Mouse (Mus musculus) retina, postnatal 1 day (tissue): ENCODE results near the gene Fah.

ENCODE experiments used
- DNase-seq: peaks from one replicate; pipeline ENCODE4 v3.0.0-alpha.2; 2012

Gene Fah

DNA sequence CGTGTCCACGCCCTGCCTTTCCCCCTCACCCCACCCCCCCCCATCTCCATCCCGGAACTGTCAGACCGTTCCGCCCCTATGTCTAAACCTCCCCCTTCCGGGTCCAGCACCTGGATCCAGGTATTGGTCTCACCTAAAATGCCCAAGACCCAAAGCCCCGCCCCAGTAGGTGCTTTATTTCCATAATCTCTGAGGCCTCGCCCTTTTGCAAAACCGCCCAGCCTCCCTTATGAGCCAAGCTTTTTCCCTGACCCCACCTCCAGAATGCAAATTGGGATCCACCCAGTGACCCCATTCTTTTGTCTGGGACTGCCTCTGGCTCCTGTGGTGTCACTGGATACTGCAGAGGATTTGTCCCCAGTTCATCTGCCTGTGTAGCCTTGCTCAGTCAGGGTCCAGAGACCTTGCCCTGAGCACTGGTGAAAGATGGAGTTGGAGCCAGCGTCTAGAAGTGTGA lies at the start of gene Fah:
Gene Fah, minus strand, starts transcription at position 430 of the 457 bp plus-strand sequence.
- DNase-seq, result peak; percentile 93

DNA sequence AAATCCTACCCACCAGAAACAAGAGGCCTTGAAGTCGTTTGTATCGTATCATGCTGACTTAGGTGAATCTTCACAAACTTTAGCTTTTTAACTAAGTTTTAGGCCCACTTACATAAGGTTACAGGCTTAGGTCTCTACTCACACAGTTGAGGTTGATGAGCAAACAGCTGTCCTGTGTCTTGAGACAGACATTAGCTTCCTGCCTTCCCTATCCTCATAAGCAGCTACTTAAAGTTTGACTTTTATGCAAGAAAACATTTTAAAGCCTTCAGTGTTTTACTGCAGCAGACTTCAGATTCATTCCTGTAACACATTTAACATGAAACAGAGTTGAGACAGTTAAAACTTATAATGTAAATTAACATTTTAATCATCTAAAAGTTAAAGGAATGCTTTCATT lies 46.2 kb upstream of the Fah start:
- no peak for DNase-seq

DNA sequence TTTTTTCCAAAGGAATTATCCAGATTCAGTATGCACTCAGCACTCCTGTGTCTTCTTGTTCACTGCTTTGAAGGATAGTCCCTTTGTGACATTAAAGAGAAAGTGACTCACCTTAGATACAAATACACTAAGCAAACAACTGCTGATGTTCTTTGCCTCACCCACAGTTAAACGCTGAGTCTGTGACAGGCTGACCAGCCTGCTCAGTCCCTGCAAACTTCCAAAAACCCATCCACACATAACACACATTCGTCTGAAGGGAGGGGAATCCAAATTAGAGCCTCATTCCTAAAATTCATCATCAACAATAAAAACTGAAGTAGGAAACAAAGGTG lies 45.4 kb upstream of the Fah start:
- DNase-seq, result no peak

DNA sequence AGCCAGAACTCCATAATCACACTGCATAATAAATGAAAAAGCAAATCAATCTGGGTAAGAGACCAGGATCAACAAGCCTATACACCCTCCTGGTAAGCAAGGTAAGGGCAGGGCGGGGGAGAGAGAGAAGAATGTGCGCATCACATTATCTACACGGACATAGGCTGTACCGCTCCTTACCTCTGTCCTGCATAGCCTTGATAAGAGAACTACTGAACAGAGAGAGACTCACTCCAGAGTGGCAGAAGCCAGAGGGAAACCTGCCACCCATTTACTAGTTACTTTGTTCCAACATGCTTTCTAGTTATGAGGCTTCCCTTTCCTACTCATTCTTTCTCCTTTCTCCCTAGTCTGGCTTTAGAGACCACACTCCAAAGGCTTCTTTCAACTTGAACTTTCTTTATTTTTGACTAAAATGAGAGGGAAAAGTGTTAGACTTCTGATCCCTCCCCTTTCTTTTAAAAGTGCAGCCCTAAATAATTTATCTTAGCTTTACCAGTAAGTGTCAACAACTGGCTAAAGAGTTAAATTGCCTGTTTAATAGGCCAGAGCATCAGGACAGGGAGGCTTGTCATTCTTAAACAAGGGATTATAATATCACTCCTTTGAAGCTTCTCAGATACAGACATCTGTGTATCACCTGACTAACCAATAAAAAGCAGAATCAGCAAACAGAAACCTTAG lies 44.9 kb upstream of the Fah start:
- no peak for DNase-seq

DNA sequence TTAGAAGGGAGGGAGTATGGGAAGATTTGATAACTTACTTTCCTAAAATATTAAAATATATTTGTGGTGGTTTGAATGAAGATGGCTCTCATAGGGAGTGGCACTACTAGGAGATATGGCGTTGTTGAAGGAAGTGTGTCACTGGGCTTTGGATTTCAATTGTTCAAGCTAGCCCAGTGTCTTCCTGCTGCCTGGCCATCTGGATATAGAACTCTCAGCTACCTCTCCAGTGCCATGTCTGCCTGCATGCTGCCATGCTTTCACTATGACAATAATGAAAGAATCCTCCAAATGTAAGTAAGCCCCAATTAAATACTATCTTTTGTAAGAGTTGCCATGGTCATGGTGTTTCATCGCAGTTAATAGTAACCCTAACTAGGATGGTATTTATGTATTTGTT lies 42.5 kb upstream of the Fah start:
- DNase-seq, result no peak

DNA sequence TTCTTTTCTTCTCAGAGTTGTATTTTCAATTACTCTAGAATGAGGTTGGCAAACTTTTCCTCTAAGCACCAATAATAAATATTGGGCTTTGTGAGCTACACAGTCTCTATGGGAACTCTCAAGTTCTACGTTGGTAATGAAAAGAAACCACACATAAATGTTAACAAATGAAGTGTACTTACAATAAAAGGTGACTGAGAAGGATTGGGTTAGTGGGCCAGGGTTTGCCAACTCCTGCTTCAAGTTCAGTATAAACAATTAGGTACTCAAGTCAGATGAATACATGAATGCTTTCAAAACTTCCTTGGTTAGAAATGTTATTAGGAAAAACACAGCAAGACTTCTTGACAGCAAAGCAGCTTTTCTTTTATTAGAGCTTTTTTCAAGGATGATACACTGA lies 39.7 kb upstream of the Fah start:
- no peak for DNase-seq

DNA sequence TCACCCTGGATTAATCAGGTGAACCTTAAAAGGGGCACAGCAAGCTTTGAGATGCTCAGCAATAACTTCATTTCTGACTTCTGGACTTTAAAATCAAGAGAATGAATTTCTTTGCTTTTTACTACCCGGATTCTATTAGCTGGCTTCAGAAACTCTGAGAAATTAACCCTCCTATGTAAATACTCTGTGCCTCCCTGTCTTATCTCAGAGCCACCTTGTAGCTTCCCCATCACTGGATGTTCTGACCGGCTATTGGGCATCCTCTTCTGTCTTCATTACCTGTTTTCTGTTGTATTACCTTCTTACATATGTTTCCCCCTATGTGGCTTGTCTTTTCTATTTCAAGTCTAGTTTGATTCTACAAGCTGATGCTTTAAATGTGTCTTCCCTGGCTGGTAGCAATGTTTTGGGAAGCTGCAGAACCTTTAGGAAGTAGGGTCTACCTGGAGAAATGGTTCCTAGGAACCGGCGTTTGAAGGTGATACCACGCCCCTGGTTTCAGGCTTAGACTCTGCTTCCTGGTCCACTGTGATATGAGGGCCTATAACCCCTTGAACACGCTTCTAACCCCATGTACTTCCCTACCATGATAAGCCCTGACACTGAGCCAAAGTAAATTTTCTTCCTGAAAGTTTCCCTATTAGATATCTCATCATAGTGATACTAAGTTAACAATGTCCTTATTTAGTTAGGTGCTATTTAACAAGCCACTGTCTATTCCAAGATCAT lies 36.9 kb upstream of the Fah start:
- no peak for DNase-seq

DNA sequence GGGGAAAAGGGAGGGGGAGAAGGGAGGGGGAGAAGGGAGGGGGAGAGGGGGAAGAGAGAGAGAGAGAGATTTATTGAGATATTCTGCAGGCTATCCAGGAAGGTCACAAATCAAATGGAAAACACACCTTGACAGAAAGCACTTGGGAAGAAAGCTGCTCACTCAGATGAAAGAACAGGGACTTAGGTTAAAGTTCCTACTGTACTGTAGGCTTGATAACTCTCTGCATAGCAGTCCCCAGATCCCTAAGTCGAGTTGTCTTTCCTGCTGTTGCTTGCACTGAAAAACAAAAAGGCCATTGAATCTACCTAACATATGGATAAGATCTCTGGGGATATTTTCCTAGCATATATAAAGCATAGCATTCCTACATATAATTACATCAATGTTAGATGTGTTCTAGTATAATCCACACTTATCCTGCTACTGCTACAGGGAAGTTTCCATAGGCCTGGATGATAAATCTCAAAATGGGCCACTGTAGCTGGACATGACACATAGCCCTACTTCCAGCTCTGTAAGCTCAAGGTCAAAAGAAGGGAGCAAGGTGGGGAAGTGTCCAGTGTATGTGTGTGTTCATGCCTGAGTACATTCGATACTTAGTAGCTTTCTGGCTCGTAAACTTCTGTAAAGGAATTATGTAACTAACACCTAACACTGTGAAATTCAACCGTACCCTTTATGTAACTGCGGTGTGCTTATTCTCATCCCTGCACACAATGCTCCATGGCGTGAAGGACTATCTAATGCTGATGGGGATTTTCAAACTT lies 35.8 kb upstream of the Fah start:
- peak; percentile 13 for DNase-seq

DNA sequence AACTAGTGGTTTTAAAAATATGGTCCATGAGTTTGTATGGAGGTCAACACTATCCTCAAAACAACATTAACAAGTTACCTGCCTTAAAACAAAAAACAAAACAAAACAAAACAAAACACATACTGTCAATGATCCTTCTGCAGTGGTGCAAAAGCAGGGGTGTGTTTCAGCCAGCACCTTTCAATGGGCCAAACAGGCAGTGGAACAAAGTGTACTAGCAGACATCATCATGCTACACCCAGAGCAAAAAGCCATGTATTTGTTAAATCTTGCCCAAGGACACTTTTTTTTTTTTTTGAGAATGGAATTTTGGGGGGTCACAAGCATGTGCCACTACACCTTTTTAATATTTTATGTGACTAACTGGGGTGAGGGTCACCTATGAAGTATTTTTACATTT lies 30.4 kb upstream of the Fah start:
- no peak for DNase-seq

DNA sequence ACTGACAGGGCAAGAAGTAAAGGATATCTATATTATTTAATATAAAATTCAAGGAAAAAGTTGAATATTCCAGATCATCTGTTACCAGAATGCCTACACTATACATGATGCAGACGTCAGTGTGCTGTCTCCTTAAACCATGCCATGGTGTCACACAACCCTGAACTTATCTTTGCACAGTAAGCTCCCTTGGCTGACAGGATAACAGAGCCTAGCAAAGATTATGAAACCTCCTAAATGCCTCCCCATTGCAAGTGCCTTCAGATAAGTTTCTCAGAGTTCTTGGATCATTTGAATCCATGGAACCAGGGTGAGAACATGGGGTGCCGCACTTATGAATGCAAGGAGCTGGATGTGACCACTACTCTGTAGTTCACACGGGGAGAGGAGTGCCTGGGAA lies 25.4 kb upstream of the Fah start:
- DNase-seq, result no peak

DNA sequence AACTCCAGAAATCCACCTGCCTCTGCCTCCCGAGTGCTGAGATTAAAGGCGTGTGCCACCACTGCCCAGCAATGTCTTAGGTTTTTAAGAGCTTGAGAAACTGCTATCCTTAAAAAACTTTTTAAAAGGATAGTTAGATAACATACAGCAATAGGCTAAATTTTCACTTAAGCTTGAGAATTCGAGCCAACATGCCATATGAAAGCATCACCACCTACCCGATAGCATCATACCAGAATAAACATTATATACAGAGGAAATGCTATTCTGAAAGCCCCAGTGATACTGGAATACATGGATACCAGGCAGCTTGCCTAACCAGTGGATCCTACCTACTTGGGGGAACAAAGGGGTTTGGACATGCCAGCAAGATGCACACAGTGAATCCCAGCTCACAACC lies 17.2 kb upstream of the Fah start:
- no peak for DNase-seq

DNA sequence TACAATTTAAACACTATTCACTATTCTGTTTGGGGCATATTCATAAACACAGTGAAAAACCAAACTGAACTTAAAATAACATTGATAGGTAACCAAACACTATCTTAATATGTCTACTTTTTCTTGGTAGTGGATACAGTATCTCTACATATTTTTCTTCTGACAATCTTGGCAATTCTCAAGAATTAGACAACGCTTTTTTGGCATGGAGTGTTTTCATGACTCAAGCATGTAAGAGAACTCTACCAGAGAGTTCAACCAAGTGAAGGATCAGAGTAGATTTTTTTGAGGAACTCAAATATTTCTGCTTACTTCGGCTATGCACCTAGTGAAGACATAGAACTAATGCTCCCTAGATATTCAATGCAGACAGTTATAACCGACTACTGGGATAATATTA lies 14.4 kb upstream of the Fah start:
- no peak for DNase-seq

DNA sequence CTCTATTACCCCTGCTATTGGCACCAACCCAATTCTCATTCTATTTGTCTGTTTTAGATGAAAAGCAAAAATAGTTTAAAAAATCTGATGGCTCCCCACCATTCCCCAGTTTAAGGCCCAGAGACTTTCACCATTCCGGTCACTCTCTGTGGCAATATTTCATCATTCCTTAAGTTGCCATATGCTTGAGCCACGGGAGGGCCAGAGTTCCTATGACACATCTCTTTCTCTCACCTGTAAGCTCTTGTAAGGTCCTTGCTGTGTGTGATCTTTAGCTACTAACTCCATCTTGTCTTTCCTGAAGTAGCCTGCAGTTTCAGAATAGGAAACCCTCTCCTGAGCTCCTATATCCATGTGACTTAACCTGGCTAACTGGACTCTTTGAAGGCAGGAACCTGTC lies 12.4 kb upstream of the Fah start:
- no peak for DNase-seq

DNA sequence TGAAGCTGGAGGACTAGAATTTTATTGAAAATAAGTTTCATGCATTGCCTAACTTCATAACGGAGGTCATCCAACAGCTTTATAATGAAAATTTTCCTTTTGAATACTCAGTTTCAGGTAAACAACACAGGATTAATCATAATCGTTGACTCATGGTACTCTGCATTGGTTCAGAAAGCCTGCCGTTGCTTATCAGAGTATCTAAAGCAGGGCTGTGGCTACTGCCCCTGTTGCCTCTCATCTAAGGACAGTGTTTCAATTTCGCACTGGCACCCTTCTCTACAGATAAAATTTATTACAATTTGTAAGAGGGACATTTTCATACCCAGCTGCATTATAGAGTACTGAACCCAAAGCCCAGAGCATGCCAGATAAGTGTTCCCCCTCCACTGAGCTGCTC lies 5.9 kb upstream of the Fah start:
- DNase-seq, result no peak

DNA sequence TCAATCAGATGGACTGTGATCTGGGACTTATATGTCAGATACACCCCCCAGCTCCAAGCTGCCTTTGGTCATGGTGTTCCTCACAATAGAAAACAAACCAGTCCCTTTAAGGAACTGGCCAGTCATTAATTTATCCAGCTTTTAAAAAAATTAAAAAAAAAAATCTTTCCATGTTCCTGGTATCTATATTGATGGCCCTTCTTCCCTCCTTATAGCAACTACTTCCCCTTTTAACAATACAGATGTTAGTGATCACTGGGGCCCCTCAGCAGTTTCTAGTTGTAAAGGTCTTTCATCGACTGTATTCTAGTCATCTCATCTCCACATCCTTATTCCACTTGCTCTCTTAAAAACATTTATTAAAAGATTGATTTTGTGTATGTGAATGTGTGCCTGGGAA lies 5.1 kb upstream of the Fah start:
- no peak for DNase-seq

DNA sequence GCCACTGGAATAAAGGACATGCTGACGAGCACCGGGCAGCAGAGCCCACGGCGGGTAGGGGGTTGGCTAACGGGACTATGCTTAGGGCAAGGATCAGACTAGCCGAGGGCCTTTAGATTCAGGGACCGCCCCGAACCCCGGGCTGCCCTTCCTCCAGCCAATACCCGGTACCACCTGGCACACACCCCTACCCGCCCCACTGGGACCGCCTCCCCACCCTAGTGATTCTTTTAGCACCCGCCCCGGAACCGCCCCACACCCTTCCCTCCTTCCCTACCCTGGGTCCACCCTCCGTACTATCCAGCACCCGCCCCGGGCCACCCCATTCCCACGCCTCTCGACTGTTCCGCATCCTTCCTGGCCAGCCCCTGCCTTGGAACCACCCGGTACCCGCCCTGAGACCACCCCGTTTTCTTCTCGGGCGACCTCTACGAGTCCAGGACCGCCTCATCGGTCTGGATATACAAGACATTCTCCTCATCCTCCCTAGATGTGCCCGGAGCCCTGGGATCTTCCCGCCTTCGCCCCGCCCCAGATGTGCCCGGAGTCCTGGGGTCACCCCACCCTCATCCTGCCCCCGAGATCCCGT lies 724 bp downstream of the Fah start:
- DNase-seq, result peak; percentile 69

DNA sequence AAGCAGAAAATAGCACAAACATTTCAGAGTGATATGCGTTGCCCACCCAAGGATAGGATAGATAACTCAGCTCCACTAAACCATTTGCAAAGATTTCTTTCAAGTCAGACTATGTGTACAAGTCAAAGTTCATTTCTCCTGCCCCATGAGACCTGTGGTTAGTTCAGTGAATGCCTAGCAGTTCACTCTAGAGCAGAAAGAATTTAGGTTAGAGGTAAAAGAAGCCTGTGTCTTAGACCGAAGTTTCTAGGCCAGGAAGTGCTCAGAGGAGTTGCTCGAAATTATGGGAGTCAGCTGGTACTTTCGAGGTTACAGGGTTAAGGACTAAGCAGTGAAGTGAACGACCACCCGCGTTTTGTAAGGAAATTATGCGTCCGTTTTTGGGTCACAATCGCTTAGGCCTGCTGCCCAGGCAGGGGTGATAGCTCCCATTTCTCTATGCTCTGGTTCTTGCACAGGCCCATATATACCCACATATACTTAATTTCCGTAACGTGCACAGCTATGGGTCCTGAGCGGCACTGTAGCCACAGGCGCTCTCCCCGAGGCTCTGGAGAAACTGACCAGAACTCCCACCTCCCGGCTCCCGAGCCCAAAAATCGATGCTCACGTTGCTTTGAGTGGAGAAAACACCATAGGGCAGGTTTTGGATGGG lies 1.4 kb downstream of the Fah start:
- DNase-seq, result peak; percentile 23

DNA sequence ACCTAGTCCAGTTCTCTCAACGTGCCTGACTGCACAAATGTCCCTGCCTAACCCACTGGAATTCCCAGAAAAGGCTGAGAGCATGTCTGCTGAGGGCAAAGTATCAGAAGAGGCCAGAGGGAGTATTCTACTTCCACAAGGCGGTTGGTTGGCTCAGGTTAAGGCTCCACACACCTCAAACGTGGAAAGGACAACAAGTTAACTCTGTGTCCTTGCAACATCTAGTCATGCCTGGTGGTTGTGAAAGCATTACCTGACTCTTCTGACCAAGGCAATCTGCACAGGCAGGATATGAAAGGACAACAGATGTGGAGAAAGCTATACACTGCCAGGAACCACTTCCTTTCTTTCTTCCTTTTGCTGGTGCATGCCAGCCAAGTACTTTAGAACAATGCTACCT lies 2.0 kb downstream of the Fah start:
- DNase-seq, result no peak

DNA sequence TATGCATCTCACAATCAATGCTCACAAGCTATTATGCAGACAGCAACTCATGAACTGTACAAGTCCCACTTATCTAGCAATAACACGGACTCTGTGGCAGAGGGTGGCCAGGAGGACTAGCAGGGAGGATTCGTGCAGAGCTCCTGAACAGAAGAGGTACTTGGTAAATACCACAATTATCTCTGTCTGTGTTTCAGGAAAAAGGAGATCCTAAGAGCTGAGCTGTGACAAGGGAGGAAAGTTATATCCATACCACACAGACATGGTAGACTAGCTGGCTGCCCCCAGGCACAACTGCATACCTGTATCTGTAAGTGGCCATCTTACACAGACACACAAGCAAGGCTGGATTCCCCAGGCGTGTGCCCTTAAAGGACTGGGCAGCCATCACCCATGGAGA lies 5.2 kb downstream of the Fah start:
- DNase-seq, result no peak

DNA sequence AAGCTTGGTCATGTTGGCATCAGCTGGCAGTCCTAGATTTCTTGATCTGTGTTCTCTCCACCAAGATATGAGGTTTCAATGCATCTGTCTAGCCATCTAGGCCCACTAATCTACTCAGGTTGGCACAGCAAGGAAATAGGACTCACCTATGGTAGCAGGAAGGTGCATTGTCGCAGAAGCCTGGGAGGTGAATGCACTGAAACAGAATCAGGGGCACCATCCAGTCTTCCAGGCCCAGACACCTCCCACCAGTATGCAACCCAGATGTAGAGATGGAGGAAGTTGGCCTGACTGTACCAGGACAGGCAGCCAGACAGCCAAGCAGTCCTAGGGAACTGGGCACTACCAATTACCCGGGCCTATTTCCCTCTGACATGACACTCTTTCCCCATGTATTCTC lies 5.9 kb downstream of the Fah start:
- DNase-seq, result no peak

DNA sequence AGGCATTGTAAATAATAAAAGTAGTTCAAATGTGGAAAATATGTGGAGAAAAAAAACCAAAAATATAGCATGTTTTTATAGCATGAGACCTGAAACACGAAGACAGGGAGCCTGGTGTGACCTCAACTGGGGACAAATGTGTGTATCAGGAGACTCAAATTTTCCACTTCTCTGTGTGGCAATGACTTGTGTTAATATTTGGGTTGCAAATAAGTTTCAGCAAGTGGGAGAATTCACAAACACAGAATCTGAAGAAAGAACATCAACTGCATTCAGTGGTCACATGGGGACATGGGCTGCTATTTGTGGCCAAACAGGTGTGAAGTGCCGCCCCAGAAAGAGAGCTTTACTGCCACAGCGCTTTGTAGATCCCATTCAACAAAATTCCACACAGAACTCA lies 9.9 kb downstream of the Fah start:
- DNase-seq, result no peak

DNA sequence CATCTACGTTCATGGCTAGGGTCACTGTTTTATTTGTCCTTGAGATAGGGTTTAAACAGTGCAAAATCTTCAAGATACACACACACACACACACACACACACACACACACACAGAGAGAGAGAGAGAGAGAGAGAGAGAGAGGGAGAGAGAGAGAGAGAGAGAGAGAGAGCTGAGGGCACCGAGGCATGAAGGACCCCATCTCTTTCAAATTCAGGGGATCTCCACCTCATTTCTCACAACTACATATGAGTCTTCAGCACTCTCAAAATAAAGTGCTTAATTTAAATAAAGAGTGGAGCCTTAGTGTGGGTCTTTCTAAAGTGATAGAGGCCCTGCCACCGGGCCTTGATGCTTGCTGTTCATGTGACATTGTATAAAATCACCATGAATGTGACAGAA lies 10.5 kb downstream of the Fah start:
- DNase-seq, result no peak

DNA sequence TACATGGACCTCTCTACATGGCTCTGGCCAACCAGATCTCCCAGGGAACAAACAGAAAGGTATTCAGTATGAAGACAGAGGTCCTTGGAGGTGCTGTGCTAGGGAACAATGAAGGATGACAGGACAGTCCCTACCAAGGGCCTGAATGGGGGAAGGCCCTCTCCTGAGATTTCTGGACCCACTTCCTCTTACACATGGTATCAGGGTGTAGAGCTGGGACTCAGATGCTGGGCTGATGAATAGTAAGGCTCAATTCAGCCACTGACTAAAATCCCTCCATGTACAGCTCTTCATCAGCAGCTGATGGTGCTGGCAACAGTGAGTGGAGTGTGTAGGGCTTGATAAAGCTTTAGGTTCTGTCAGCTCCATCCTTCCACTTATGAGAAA lies 11.6 kb downstream of the Fah start:
- DNase-seq, result no peak
